Mouse (Mus musculus) kidney, adult 2 months (tissue): ENCODE data around the gene Selenoo.

ENCODE experiments used
- CTCF ChIP-seq: fragments of 200-500 bp; conservative IDR thresholded peaks from 2 replicates; pipeline ENCODE4 v1.5.1; 2011; ENCODE audit warnings: low read depth, mild to moderate bottlenecking, control low read depth, low read length, moderate library complexity, mixed read lengths; ENCODE audit not compliant: insufficient read depth, insufficient read length
- POLR2A ChIP-seq: fragments of 200-500 bp; IDR thresholded peaks from one replicate; pipeline ENCODE4 v1.6.1; 2011; ENCODE audit warnings: low read depth, low read length, control low read depth

DNA sequence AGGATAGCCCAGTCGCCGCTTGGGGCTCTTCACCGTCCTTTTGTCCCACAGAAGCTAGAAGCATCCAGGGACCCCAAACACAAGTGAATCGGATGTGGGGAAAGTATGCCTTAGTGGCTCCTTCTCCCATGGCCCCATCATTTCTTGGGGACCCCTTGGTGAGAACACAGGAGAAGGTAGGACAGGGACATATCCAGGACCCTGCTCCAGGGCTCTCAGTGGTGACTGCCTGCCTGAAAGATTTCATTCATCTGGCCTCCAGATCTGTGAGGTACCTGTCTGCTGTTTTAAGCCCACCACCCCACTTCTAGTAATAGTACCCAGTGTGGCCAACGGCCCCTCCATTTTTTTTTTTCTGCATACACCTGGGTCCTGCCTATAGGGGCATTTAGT, 26.4 kb upstream of the Selenoo start:
- no peak for TF ChIP-seq POLR2A
- TF ChIP-seq CTCF, result no peak
